Mouse (Mus musculus): ENCODE data around the gene Igf1r. TPM values are rescaled to one million over a fixed set of nuclear protein-coding genes. Genes with fewer than 3 reads are reported as not detected.
A peak's percentile ranks its signal among the peaks of the same experiment; 100 is the strongest.

Gene Igf1r
- polyA plus RNA-seq, 1 experiment from 2014 or later: 16.1 TPM

DNA sequence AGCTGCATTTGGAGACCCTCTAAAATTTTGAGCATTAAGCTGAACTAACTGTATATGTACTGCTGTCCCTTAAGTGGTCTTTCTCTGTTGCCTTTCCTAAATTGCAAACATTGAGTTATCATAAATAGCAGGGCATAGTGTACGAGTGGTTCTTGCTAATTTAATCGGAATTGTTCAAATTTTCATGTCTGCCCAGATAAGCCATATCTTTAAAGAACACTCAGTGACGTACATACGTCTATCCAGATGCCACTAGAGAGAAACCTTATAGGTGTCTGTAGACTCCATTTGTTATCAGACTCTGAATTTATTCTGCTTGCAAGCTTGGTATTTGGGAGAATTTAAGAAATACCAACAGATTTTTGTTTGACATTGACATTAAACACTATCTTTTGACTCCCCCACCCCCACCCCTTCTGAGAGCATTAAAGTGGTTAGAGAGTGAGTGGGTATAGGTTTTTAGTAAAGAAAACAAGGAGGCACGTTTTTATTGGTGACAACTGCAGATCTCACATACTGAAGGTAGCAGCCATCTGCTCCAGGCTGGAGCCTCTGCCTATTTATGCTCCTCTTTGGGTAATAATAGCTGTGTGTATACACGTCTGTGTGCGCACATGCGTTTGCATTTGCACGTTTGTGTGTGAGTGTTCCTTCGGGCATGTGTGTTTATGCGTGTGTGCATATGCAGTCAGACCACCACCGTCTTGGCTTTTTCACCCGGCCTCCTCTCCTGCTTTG, 58.9 kb downstream of the Igf1r start:
- Histone ChIP-seq H3K36me3 (peaks cover 10% of the 10 kb centered on the region), H3K4me1 (0 out of 2 replicates have a peak, but pooled peaks cover 10% of the 10 kb centered on the region), H3K27me3 (replicated peaks) (no peaks in the 10 kb centered on the region), H3K4me2 (no peak overlapping the region), H3K9ac (no peak overlapping the region), H3K27ac (no peak overlapping the region), H3K9me3 (no peaks in the 10 kb centered on the region), H3K4me3 (replicated peaks) (no peak overlapping the region)
- WGBS: 66% methylated on average over 13 of the region's 13 CpGs
- peak; percentile 74; the same call in 1 of the 2 replicates for ATAC-seq (ENCODE audit: insufficient read depth, low FRiP score, low read depth)

DNA sequence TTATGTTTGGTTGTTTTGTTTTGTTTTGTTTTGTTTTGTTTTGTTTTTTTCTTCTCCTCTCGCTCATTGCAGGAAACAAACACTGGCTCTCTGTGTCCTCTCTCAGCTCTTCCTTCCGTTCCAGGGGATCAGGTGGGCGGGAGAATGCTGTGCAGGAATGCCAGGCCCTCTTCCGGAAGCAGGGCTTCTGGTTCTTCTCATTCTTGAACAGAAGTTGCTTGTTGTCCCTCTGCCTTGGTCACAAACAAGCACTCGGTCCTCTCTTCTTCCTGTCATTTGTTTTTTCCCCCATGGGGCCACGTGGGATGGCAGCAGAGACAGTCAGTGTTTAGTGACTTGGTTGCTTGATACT, 59.5 kb downstream of the Igf1r start:
- ATAC-seq (ENCODE audit: insufficient read depth, low FRiP score, low read depth): no peak
- no peaks in the 10 kb centered on the region for H3K9me3 ChIP-seq
- 36% methylated on average over 6 of the region's 6 CpGs for WGBS
- no peak overlapping the region for H3K27ac ChIP-seq
- no peak overlapping the region for H3K4me2 ChIP-seq
- H3K9ac ChIP-seq: no peak overlapping the region
- 0 out of 2 replicates have a peak, but pooled peaks cover 10% of the 10 kb centered on the region for H3K4me1 ChIP-seq
- H3K4me3 ChIP-seq (replicated peaks): no peak overlapping the region
- no peaks in the 10 kb centered on the region for H3K27me3 ChIP-seq (replicated peaks)
- H3K36me3 ChIP-seq: peaks cover 10% of the 10 kb centered on the region

DNA sequence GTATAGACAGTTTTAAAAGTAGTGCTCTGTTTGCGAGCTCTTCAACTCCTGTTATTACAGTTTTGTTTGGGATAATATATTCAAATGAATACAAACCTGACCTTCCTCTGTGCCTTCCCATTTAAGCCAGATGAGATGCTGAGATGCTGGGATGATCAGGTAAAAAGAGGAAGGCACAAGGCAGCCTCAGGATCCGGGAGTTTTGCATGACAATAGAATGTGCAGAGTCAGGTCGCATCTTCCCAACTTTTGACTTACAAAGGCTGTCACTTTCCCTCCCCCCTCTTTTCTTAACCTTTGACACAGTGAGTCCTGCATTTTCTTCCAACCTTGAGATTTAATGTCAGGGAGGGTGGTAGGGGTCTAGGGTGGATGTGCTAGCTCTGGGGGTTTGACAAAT, 61.9 kb downstream of the Igf1r start:
- Histone ChIP-seq H3K27ac (no peak overlapping the region), H3K4me2 (no peak overlapping the region), H3K27me3 (replicated peaks) (no peaks in the 10 kb centered on the region), H3K4me1 (peaks cover 12% of the 10 kb centered on the region; the same call in 1 of the 2 replicates), H3K36me3 (peaks cover 6% of the 10 kb centered on the region; the same call in 1 of the 2 replicates), H3K9ac (no peak overlapping the region), H3K9me3 (no peaks in the 10 kb centered on the region), H3K4me3 (replicated peaks) (no peak overlapping the region)
- 86% methylated on average over 3 of the region's 3 CpGs for WGBS
- no peak for ATAC-seq (ENCODE audit: insufficient read depth, low FRiP score, low read depth)

DNA sequence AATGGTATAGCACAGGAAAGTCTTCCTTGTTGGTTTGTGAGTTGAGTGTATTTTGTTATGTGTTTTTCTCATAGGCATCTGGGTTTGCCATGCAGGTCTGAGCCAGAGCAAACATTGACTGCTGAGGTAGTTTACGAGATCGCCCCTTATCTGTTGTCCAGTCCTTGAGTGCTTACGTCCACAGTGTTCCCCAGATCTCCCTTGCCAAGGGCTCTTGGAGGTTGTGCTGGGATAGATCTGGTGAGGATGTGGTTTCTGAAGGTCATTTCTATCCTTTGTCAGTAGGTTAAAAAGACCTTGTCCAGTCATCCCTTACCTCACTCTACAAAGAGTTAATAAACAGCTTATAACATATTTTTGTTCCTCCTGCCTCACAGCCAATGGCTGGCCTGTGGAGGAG, 62.8 kb downstream of the Igf1r start:
- H3K36me3 ChIP-seq: peaks cover 6% of the 10 kb centered on the region; the same call in 1 of the 2 replicates
- H3K4me1 ChIP-seq: peaks cover 10% of the 10 kb centered on the region; the same call in 1 of the 2 replicates

DNA sequence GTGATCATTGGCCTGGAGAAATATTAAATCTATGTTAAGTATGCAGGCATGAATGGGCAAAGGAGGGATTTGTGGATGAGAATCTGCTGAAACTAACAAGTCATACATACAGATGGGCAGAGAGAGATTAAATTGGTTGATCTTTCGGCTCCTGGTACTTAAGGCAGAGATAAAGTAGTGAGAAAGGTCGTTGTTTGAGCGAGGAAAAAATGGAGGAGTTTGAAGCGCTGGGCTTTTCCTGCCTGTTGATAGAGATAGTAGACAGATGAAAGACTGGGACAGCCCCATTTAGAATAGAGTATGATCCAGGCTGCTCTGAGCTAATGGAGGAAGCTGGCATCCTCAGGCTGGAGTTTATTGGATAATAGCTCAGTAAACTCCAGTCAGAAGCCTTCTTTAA, 65.4 kb downstream of the Igf1r start:
- no peaks in the 10 kb centered on the region for H3K27me3 ChIP-seq (replicated peaks)
- H3K9ac ChIP-seq: no peak overlapping the region
- H3K36me3 ChIP-seq: peaks cover 6% of the 10 kb centered on the region; the same call in 1 of the 2 replicates
- peaks cover 7% of the 10 kb centered on the region for H3K4me1 ChIP-seq
- WGBS: 51% methylated on average over 4 of the region's 4 CpGs
- no peak overlapping the region for H3K4me3 ChIP-seq (replicated peaks)
- no peak overlapping the region for H3K4me2 ChIP-seq
- H3K9me3 ChIP-seq: no peaks in the 10 kb centered on the region
- no peak for ATAC-seq (ENCODE audit: insufficient read depth, low FRiP score, low read depth)
- H3K27ac ChIP-seq: no peak overlapping the region

More for the DNA sequence above, 62.8 kb downstream of the Igf1r start:
- Histone ChIP-seq H3K9ac (no peak overlapping the region), H3K4me3 (replicated peaks) (no peak overlapping the region), H3K4me2 (no peak overlapping the region), H3K9me3 (no peaks in the 10 kb centered on the region), H3K27ac (no peak overlapping the region), H3K27me3 (replicated peaks) (no peaks in the 10 kb centered on the region)
- no peak for ATAC-seq (ENCODE audit: insufficient read depth, low FRiP score, low read depth)
- 78% methylated on average over 3 of the region's 3 CpGs for WGBS

DNA sequence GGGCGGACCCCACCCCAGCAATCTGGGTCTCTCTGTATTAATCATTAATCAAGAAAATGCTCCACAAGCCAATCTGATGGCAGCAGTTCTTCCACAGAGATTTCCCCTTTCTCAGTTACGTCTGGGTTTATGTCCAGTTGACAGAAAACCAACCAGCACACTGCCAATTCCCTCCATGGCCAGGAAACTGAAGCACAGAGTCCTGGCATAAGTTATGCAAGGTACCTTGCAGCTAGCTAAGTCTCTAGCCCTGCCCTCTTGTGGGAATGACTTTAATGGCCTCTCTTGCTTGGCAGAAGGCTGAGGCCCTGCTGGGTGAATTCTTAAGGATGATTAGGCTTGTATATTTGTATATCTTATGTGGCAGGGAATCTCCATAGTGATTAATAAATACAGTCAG, 67.9 kb downstream of the Igf1r start:
- Histone ChIP-seq H3K4me1 (peaks cover 4% of the 10 kb centered on the region), H3K4me2 (no peak overlapping the region), H3K9me3 (no peaks in the 10 kb centered on the region), H3K27ac (no peak overlapping the region), H3K4me3 (replicated peaks) (no peak overlapping the region), H3K36me3 (peaks cover 6% of the 10 kb centered on the region; the same call in 1 of the 2 replicates), H3K27me3 (replicated peaks) (no peaks in the 10 kb centered on the region), H3K9ac (no peak overlapping the region)
- ATAC-seq (ENCODE audit: insufficient read depth, low FRiP score, low read depth): no peak
- 69% methylated on average over 2 of the region's 2 CpGs for WGBS

DNA sequence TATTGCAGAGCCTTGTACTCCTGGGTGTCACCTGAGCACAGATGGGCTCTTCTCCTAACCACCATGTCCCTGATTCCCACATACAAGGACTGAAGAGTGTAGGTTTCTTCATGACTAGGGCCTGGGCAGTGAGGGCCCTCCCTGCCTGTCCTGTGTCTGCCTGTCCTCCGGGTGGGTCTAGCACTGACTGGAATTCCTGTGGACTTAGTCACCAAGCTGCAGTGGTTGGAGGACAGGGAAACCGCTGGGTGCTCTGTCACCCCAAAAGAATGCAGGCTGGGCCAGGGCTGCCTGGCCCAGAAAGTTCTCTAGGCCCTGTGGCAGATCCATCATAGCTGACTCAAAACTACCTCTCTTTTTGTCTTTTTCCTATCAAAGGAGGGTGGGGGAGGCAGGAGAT, 69.1 kb downstream of the Igf1r start:
- no peaks in the 10 kb centered on the region for H3K27me3 ChIP-seq (replicated peaks)
- peak; percentile 78 for ATAC-seq (ENCODE audit: insufficient read depth, low FRiP score, low read depth)
- no peak overlapping the region for H3K4me3 ChIP-seq (replicated peaks)
- H3K9ac ChIP-seq: no peak overlapping the region
- no peaks in the 10 kb centered on the region for H3K9me3 ChIP-seq
- WGBS: 8% methylated on average over 2 of the region's 2 CpGs
- no peak overlapping the region for H3K4me2 ChIP-seq
- H3K27ac ChIP-seq: 0 out of 2 replicates have a peak overlapping the region, but pooled peaks have one; percentile 46
- H3K36me3 ChIP-seq: no peaks in the 10 kb centered on the region
- peaks cover 4% of the 10 kb centered on the region for H3K4me1 ChIP-seq

DNA sequence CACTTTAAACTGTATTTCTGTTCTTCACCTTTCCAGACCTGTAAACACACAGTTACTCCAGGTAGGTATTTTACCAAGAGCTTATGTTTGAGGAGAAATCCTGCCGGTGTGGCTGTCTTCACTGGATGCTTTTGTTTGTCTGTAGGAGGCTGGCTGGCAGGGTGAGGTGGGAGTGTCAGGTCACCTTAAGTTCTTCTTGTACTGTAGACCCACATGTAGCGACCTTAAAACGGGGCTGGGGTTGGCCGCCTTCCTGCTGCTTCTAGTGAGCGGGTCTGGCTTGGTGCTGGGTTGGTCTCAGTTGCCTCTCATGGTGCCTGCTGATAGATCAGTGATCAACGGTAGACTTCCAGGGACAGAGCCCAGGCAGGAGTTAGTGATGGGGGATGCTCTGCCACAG, 69.6 kb downstream of the Igf1r start:
- no peak overlapping the region for H3K4me2 ChIP-seq
- H3K9me3 ChIP-seq: no peaks in the 10 kb centered on the region
- 62% methylated on average over 6 of the region's 6 CpGs for WGBS
- H3K9ac ChIP-seq: no peak overlapping the region
- 0 out of 2 replicates have a peak overlapping the region, but pooled peaks have one; percentile 46 for H3K27ac ChIP-seq
- H3K36me3 ChIP-seq: no peaks in the 10 kb centered on the region
- peaks cover 4% of the 10 kb centered on the region for H3K4me1 ChIP-seq
- H3K27me3 ChIP-seq (replicated peaks): no peaks in the 10 kb centered on the region
- no peak overlapping the region for H3K4me3 ChIP-seq (replicated peaks)
- no peak for ATAC-seq (ENCODE audit: insufficient read depth, low FRiP score, low read depth)

DNA sequence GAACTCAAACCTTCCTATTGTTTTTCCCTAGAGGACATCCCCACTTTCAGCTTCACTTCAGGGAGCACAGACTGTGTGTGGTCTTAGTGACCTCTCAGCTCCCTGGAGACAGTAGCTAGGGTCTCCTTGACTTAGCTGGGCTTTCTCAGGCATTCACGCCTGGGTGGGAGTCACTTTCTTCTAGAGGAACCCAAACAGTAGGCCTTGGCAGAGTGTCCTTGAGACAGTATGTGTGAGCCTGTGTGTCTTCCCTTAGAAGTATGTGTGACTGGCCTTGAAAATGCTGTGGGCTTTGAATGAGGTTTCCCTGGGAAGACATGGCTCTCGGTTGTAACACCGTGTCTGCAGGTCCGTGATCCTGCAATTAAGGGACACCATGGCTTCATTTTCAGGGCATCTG, 71.3 kb downstream of the Igf1r start:
- no peak for ATAC-seq (ENCODE audit: insufficient read depth, low FRiP score, low read depth)
- WGBS: 92% methylated on average over 4 of the region's 4 CpGs
- no peak overlapping the region for H3K27ac ChIP-seq
- H3K36me3 ChIP-seq: no peaks in the 10 kb centered on the region
- no peak overlapping the region for H3K9ac ChIP-seq
- no peak overlapping the region for H3K4me3 ChIP-seq (replicated peaks)
- no peaks in the 10 kb centered on the region for H3K9me3 ChIP-seq
- no peak overlapping the region for H3K4me2 ChIP-seq
- no peaks in the 10 kb centered on the region for H3K27me3 ChIP-seq (replicated peaks)
- no peaks in the 10 kb centered on the region; the same call in 1 of the 2 replicates for H3K4me1 ChIP-seq

DNA sequence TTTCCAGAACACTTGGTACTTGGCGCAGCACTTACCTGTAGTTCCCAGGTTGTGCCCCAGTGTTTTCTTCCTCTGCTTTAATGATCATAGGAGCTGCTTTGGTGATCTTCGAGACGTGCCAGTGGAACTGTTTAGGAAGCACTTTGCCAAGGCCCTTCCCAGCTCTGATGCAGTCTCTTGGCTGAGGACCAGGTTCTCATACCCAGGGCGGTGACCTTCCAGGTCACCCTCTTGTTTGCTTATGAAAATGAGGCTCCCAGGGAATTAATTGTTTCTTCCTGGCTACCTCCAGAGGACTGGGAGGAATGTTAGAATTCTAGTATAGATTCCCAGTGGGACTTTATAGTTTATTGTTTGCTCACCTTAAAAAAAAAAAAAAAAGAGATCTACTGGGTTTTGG, 72.0 kb downstream of the Igf1r start:
- Histone ChIP-seq H3K4me2 (no peak overlapping the region), H3K9me3 (no peaks in the 10 kb centered on the region), H3K9ac (no peak overlapping the region), H3K4me1 (no peaks in the 10 kb centered on the region; the same call in 1 of the 2 replicates), H3K27ac (no peak overlapping the region), H3K27me3 (replicated peaks) (no peaks in the 10 kb centered on the region), H3K4me3 (replicated peaks) (no peak overlapping the region), H3K36me3 (no peaks in the 10 kb centered on the region)
- no peak for ATAC-seq (ENCODE audit: insufficient read depth, low FRiP score, low read depth)
- WGBS: 87% methylated on average over 4 of the region's 4 CpGs

DNA sequence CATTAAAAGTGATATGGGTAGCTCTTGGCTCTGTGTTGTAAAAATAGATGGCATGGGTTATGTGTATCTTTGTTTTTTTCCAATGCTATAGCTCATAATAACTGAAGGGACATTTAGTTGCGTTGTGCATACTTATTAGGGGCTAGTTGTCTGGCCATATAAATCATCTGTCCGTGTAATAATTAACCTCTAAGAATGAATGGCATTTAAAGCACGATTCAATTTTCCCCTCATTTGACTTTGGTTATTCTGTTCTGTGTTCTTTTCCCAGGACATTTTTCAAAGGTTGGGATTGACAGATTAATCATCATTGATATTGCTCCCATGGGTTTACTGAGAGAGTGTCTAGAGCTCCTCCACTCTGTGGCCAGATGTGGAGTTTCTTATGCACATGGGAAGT, 72.8 kb downstream of the Igf1r start:
- Histone ChIP-seq H3K9ac (no peak overlapping the region), H3K4me2 (no peak overlapping the region), H3K36me3 (no peaks in the 10 kb centered on the region), H3K9me3 (no peaks in the 10 kb centered on the region), H3K4me3 (replicated peaks) (no peak overlapping the region), H3K4me1 (peaks cover under 1% of the 10 kb centered on the region), H3K27me3 (replicated peaks) (no peaks in the 10 kb centered on the region), H3K27ac (no peak overlapping the region)
- 61% methylated on average over 3 of the region's 3 CpGs for WGBS
- ATAC-seq (ENCODE audit: insufficient read depth, low FRiP score, low read depth): no peak

DNA sequence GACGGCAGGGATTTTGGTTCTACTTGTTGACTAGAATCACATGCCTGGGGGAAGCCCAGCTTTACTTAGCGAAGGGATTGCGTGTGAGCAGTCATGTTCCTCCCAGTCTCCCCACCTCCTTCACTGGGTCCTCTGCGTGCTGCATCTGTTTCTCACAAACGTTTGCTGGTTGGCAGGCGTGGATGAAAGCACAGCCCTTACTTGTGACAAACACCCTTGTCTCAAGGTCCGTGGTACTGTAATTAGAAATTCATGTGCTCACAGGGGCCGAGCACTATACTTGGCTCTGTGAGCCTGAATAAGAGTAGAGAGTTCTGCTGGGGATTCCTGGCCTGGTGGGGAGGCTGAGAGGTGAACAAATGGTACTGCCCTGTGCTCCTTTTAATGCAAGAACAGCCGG, 73.4 kb downstream of the Igf1r start:
- 72% methylated on average over 9 of the region's 9 CpGs for WGBS

More for the DNA sequence above, 73.4 kb downstream of the Igf1r start:
- no peak overlapping the region for H3K9ac ChIP-seq
- no peak overlapping the region for H3K4me2 ChIP-seq
- no peak for ATAC-seq (ENCODE audit: insufficient read depth, low FRiP score, low read depth)
- H3K27ac ChIP-seq: no peak overlapping the region
- H3K27me3 ChIP-seq (replicated peaks): no peaks in the 10 kb centered on the region
- H3K4me3 ChIP-seq (replicated peaks): no peak overlapping the region
- peaks cover 3% of the 10 kb centered on the region; the same call in 1 of the 2 replicates for H3K4me1 ChIP-seq
- H3K36me3 ChIP-seq: no peaks in the 10 kb centered on the region
- no peaks in the 10 kb centered on the region for H3K9me3 ChIP-seq

Measured in stomach, embryonic 15.5 days (tissue).